Mouse (Mus musculus): ENCODE measurements around the gene Nos3.
A peak's percentile ranks its signal among the peaks of the same experiment; 100 is the strongest.

The Nos3 gene

GRCm38 (mm10) chr5:24364508-24364907, at the start of gene Nos3:
Gene Nos3, plus strand, starts transcription at chr5:24364810.
- peak; percentile 55 to 74 for DNase-seq

- DNase-seq: peak; percentile 59 to 78
Observed at GRCm38 (mm10) chr5:24319776-24320466, 44.7 kb upstream of the Nos3 start.

GRCm38 (mm10) chr5:24320467-24320813, 44.2 kb upstream of the Nos3 start:
- DNase-seq: peak; percentile 50 to 70

- no peak for DNase-seq
Observed at GRCm38 (mm10) chr5:24320894-24321293, 43.7 kb upstream of the Nos3 start.

- DNase-seq: peak; percentile 43 to 67
Observed at GRCm38 (mm10) chr5:24321711-24322682, 42.6 kb upstream of the Nos3 start.

GRCm38 (mm10) chr5:24325251-24325650, 39.4 kb upstream of the Nos3 start:
- DNase-seq: no peak

GRCm38 (mm10) chr5:24326166-24326841, 38.3 kb upstream of the Nos3 start:
- no peak for DNase-seq

GRCm38 (mm10) chr5:24326842-24327417, 37.7 kb upstream of the Nos3 start:
- peak; percentile 58 to 71 for DNase-seq

- no peak for DNase-seq
Observed at GRCm38 (mm10) chr5:24328813-24329211, 35.8 kb upstream of the Nos3 start.

GRCm38 (mm10) chr5:24329212-24329964, 35.2 kb upstream of the Nos3 start:
- DNase-seq: peak; percentile 85 to 92

GRCm38 (mm10) chr5:24329965-24330298, 34.7 kb upstream of the Nos3 start:
- DNase-seq: no peak

- DNase-seq: no peak
Observed at GRCm38 (mm10) chr5:24332401-24332800, 32.2 kb upstream of the Nos3 start.

GRCm38 (mm10) chr5:24334749-24335148, 29.9 kb upstream of the Nos3 start:
- peak; percentile 72 to 77 for DNase-seq

- DNase-seq: peak; percentile 79 to 83
Observed at GRCm38 (mm10) chr5:24335888-24336511, 28.6 kb upstream of the Nos3 start.

GRCm38 (mm10) chr5:24337366-24337765, 27.2 kb upstream of the Nos3 start:
- peak; percentile 53 to 65 for DNase-seq

- no peak for DNase-seq
Observed at GRCm38 (mm10) chr5:24337821-24338220, 26.8 kb upstream of the Nos3 start.

- DNase-seq: no peak
Observed at GRCm38 (mm10) chr5:24342205-24342963, 22.2 kb upstream of the Nos3 start.

GRCm38 (mm10) chr5:24342966-24343365, 21.6 kb upstream of the Nos3 start:
- no peak for DNase-seq

- no peak for DNase-seq
Observed at GRCm38 (mm10) chr5:24343379-24343778, 21.2 kb upstream of the Nos3 start.

- peak; percentile 74 to 82 for DNase-seq
Observed at GRCm38 (mm10) chr5:24343977-24344436, 20.6 kb upstream of the Nos3 start.
